Mouse (Mus musculus) forebrain, postnatal 0 days (tissue): ENCODE data around the gene Pacs1. TPM values are rescaled to one million over a fixed set of nuclear protein-coding genes. Genes with fewer than 3 reads are reported as not detected.
"Not testable (repeated sequence)": the region's sequence is repeated elsewhere in the genome, so short reads cannot be mapped to it uniquely, and the experiment has no call there.

Experiments used
- ATAC-seq: fragments of 200-750 bp; cut with Nextera tagmentation; 2 replicates; pipeline ENCODE4 v1.8.0; 2017; ENCODE audit warnings: mild to moderate bottlenecking, moderate library complexity
- DNase-seq: peaks from one replicate; pipeline ENCODE4 v3.0.0-alpha.2; 2015
- H3K27ac ChIP-seq: fragments of 300-500 bp; sonication (generic); 2 replicates; pipeline ENCODE4 v1.5.1; 2014; ENCODE audit warnings: low read depth, mild to moderate bottlenecking, antibody characterized with exemption, low read length, moderate library complexity, mixed read lengths
- H3K27me3 ChIP-seq: fragments of 300-500 bp; sonication (generic); 2 replicates; pipeline ENCODE4 v1.6.1; 2014; ENCODE audit warnings: mild to moderate bottlenecking, low read length, mixed read lengths; ENCODE audit not compliant: insufficient read depth
- H3K36me3 ChIP-seq: fragments of 300-500 bp; sonication (generic); 2 replicates; pipeline ENCODE4 v1.6.1; 2014; ENCODE audit warnings: mild to moderate bottlenecking, moderate library complexity; ENCODE audit not compliant: insufficient read depth
- H3K4me1 ChIP-seq: fragments of 300-500 bp; sonication (generic); 2 replicates; pipeline ENCODE4 v1.6.1; 2014; ENCODE audit warnings: antibody characterized with exemption; ENCODE audit not compliant: insufficient read depth
- H3K4me2 ChIP-seq: fragments of 300-500 bp; sonication (generic); 2 replicates; pipeline ENCODE4 v1.6.1; 2014; ENCODE audit warnings: low read depth, mild to moderate bottlenecking, moderate library complexity
- H3K4me3 ChIP-seq: fragments of 300-500 bp; sonication (generic); 2 replicates; pipeline ENCODE4 v1.5.1; 2014; ENCODE audit warnings: low read depth, low read length, mixed read lengths
- H3K9ac ChIP-seq: fragments of 300-500 bp; sonication (generic); 2 replicates; pipeline ENCODE4 v1.6.1; 2014; ENCODE audit warnings: mild to moderate bottlenecking
- H3K9me3 ChIP-seq: fragments of 300-500 bp; sonication (generic); 2 replicates; pipeline ENCODE4 v1.6.1; 2016; ENCODE audit warnings: low read length
- CTCF ChIP-seq: sonication (generic); IDR thresholded peaks from 2 replicates; pipeline ENCODE4 v1.5.1; 2016; ENCODE audit warnings: antibody characterized with exemption, control low read depth, low read depth
- WGBS: fragments of 180-500 bp; shearing (Covaris S2); extraction: QIAGEN DNeasy Blood & Tissue Kit; methylation state at CpG from one replicate; pipeline ENCODE4 v1.1.7; 2014; 5-methylcytosine and 5-hydroxymethylcytosine counted together
- polyA plus RNA-seq: library from polyadenylated mRNA; unstranded; fragments of >200 nt; fragmentation: Nextera tagmentation; extraction: Ambion mirVana; gene quantifications from 2 replicates; pipeline ENCODE4 v1.2.1, GENCODE M21; 2015
- total RNA-seq: library from RNA; depleted of rRNA; stranded (reverse); fragments of >200 nt; gene quantifications from 2 replicates; pipeline ENCODE4 v1.2.3, GENCODE M21; 2014

Pacs1 gene
- total and polyA plus RNA-seq, 2 experiments from 2014 or later = 44.7 to 84.6 TPM

DNA sequence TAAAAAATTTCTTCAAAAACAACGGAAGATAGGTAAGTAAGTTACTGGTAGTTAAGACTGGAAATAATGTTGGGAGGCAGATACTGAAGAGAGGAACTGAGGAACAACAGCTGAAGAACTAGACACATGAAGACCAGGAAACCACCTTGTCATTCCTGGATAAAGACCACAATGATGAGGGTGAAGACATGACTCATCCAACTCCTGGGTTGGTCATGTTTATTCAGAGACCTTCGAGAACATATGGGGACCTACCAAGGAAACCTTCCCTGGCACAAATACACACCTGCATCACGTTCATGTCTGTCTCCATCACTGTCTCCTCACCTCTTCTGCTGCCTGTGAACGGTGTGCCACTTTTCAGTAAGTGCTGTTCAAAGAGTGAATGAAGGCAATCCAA is 48.8 kb downstream of the Pacs1 start:
- no peak overlapping the region for H3K4me2 ChIP-seq
- H3K4me3 ChIP-seq = no peak overlapping the region
- no peaks in the 10 kb centered on the region for H3K9me3 ChIP-seq
- no peak overlapping the region for H3K9ac ChIP-seq
- H3K27me3 ChIP-seq = no peaks in the 10 kb centered on the region
- 88% methylated on average over 4 of the region's 4 CpGs for WGBS
- H3K27ac ChIP-seq = no peak overlapping the region
- no peaks in the 10 kb centered on the region for H3K36me3 ChIP-seq
- no peaks in the 10 kb centered on the region for H3K4me1 ChIP-seq
- TF ChIP-seq CTCF = no peak
- ATAC-seq = no peak
- DNase-seq = no peak

DNA sequence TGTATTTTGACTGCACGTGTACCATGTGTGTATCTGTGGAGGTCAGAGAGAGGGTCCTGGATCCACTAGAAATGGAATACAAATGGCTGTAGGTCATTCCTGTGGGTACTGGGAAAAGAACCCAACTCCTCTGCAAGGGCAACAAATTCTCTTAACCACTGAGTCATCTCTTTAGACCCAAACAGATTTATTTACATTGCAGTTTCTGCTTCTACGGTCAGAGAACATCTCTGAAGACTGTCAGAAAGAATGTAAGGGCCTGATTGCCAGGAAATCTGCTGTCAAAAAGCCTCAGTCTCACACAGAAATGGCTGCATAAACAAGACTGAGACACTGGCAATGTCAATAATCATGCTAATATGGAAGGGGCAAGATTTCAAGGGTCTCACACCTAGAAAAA is 51.0 kb downstream of the Pacs1 start:
- no peaks in the 10 kb centered on the region for H3K27me3 ChIP-seq
- no peak overlapping the region for H3K9ac ChIP-seq
- 73% methylated on average over 2 of the region's 2 CpGs for WGBS
- no peak overlapping the region for H3K27ac ChIP-seq
- DNase-seq = no peak
- no peak for TF ChIP-seq CTCF
- H3K36me3 ChIP-seq = no peaks in the 10 kb centered on the region
- no peak for ATAC-seq
- H3K9me3 ChIP-seq = no peaks in the 10 kb centered on the region
- H3K4me2 ChIP-seq = no peak overlapping the region
- H3K4me3 ChIP-seq = no peak overlapping the region
- H3K4me1 ChIP-seq = no peaks in the 10 kb centered on the region

- not testable (repeated sequence) for H3K4me2 ChIP-seq, H3K27ac ChIP-seq, H3K4me3 ChIP-seq, H3K36me3 ChIP-seq, H3K9me3 ChIP-seq, ATAC-seq, H3K4me1 ChIP-seq, DNase-seq, H3K9ac ChIP-seq, H3K27me3 ChIP-seq
- 14% methylated on average over 2 of the region's 2 CpGs for WGBS
Measured at GRCm38 (mm10) chr19:5221219-5221723, 51.6 kb downstream of the Pacs1 start.

- no peak overlapping the region for H3K4me2 ChIP-seq
- DNase-seq (no peak), ATAC-seq (no peak)
- no peaks in the 10 kb centered on the region for H3K9me3 ChIP-seq
- no peaks in the 10 kb centered on the region for H3K27me3 ChIP-seq
- H3K9ac ChIP-seq = no peak overlapping the region
- TF ChIP-seq CTCF = no peak
- H3K4me1 ChIP-seq = no peaks in the 10 kb centered on the region
- 91% methylated on average over 3 of the region's 3 CpGs for WGBS
- H3K4me3 ChIP-seq = no peak overlapping the region
- no peak overlapping the region for H3K27ac ChIP-seq
- H3K36me3 ChIP-seq = no peaks in the 10 kb centered on the region
Measured at GRCm38 (mm10) chr19:5220389-5220788, 52.5 kb downstream of the Pacs1 start.

- Histone ChIP-seq H3K9me3 (no peaks in the 10 kb centered on the region), H3K27ac (no peak overlapping the region), H3K36me3 (no peaks in the 10 kb centered on the region), H3K9ac (no peak overlapping the region), H3K4me1 (no peaks in the 10 kb centered on the region), H3K4me2 (no peak overlapping the region), H3K4me3 (no peak overlapping the region), H3K27me3 (no peaks in the 10 kb centered on the region)
- TF ChIP-seq CTCF = no peak
- WGBS = 88% methylated on average over 2 of the region's 2 CpGs
- ATAC-seq (no peak), DNase-seq (no peak)
Measured at GRCm38 (mm10) chr19:5201691-5202090, 71.2 kb downstream of the Pacs1 start.

DNA sequence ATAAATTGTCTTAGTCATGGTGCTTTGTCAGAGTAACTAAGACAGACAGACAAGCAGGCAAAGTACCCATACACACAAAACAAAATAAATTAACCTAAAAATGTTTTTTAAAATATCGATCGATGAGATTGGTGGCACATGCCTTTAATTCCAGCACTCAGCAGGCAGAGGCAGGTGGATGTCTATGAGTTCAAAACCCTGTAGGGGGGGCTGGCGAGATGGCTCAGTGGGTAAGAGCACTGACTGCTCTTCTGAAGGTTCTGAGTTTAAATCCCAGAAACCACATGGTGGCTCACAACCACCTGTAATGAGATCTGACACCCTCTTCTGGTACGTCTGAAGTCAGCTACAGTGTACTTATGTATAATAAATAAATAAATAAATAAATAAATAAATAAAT is 72.3 kb downstream of the Pacs1 start:
- H3K9me3 ChIP-seq, H3K36me3 ChIP-seq, H3K9ac ChIP-seq, H3K4me1 ChIP-seq, H3K27me3 ChIP-seq, H3K27ac ChIP-seq, ATAC-seq, H3K4me2 ChIP-seq, DNase-seq, H3K4me3 ChIP-seq: not testable (repeated sequence)
- WGBS = 90% methylated on average over 4 of the region's 4 CpGs

- Histone ChIP-seq H3K27me3 (no peaks in the 10 kb centered on the region), H3K4me1 (no peaks in the 10 kb centered on the region), H3K9me3 (no peaks in the 10 kb centered on the region), H3K4me2 (no peak overlapping the region), H3K27ac (no peak overlapping the region), H3K36me3 (no peaks in the 10 kb centered on the region), H3K4me3 (no peak overlapping the region), H3K9ac (no peak overlapping the region)
- no peak for DNase-seq
- ATAC-seq = no peak
- WGBS = 89% methylated on average over 3 of the region's 3 CpGs
- TF ChIP-seq CTCF = no peak
Measured at GRCm38 (mm10) chr19:5198553-5198952, 74.4 kb downstream of the Pacs1 start.
